Mouse (Mus musculus) heart, postnatal 10 days (tissue): ENCODE measurements at regions not wholly inside any gene's neighbourhood (a gene's known extent, or its start where the extent isn't known, plus 50 kb on each side); places are given as distances from the start of the nearest gene placed in this dataset.
A peak's percentile ranks its signal among the peaks of the same experiment; 100 is the strongest.

Source experiments
- DNase-seq, 2 experiments: peaks; one replicate each; pipeline ENCODE4 v3.0.0; 2021
- intact Hi-C: fragments of 180-260 bp; cut with DNase I; formaldehyde crosslinking; loops from one replicate; pipeline ENCODE4 v1.15.1; 2025

GRCm38 (mm10) chr11:24473368-24474010 lies 395.6 kb downstream of the Bcl11a start:
- peak; percentile 21 to 29 for DNase-seq
- intact Hi-C loops, result no loop called here

DNA sequence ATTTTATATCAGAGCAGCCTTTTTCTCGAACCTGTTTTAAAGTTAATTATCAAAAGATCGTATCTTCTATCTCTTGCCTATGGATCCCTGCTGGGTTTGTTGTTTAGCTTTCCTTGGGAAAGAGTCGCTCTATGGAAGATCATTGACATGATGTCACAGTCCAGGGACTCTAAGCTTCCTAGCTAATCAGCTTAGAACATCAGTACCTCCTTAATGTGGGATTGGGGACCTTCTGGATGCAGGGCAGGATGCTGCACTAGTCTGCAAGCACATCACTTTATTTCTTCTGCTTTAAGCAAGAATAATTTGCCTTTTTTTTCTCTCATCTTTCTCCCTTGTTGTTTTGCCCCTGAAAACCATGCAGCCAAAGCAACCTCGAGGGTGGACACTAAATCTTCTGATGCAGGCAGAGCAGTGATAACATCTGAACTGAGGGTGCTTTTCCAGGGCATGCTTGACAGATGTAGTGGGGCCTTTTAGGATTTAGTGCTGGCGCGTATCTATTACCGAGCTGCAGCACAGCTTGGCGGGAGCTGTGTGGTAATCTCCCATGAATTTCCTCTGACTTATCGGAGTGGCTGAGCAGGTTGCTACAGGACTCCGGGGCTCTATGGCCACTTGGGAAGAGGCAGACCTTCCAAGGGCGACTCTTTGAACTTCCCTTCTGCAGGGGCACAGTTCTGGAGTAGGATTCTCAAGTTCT lies 425.0 kb downstream of the Bcl11a start:
- intact Hi-C loops, result no loop called here
- DNase-seq, result no peak

DNA sequence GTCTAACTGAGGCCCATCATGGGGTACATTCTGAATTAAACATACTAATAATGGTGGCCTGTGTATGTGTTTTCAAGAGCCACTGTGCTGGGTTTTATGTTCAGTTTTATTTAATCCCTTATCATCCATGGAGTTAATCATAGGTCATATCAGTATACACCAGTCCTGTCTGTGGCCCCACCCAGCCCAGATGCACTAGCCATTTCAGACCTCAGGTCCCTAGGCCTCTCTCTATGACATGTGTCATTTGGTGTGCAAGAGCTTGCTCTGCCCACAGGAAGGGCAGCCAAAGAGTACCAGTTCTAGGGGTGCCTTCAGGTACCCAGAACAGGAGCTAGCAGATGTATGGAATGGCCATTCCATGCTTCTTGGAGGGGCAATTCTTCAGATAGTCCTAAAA lies 437.7 kb downstream of the Bcl11a start:
- intact Hi-C loops, result no loop called here
- no peak for DNase-seq

DNA sequence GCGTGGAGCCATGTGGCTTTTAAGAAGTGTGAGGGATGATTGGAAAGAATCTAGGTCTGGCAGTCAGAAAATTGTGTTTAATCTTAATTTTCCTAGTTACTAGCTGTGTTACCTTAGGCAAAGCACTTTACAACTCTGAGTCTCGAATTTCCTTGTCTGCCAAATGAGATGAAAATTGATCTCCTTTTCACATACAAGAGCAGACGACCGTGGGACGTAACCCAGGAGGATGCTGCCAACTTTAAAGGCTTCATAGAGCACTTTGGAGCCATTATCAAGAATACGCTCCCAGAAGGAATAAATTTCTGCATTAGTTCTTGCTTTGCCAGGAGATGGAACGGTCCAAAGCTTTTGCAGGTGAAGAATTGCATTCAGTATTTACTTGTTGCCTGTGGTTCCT lies 457.6 kb downstream of the Bcl11a start:
- DNase-seq, result no peak
- intact Hi-C loops, result no loop called here

- intact Hi-C loops, result no loop called here
- DNase-seq, result no peak
These were observed 459.9 kb downstream of the Bcl11a start for GRCm38 (mm10) chr11:24537721-24538120.

DNA sequence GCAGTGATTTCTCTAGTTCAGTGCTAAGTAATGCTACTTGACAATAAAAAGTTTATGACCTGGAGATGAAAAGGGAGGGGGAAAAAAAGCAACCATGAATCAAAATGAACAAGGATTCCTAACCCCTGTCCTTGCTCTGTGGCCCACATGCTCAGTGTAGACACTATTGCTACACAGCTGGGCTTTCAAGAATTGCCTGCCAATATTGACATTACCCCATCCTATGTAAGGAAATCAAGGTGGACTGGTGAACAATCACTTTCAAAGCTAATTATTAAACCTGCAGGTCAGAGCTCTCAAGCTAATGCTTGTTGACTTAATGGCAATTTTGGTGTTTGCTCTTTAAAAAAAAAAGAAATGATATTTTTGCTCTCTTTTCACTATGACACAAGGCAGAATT lies 491.8 kb downstream of the Bcl11a start:
- DNase-seq, result no peak
- intact Hi-C loops, result no loop called here

- intact Hi-C loops, result no loop called here
- no peak for DNase-seq
These were observed 535.7 kb downstream of the Bcl11a start for GRCm38 (mm10) chr11:24613529-24613928.

GRCm38 (mm10) chr11:24615436-24615835 lies 537.6 kb downstream of the Bcl11a start:
- DNase-seq, result no peak
- intact Hi-C loops, result no loop called here

DNA sequence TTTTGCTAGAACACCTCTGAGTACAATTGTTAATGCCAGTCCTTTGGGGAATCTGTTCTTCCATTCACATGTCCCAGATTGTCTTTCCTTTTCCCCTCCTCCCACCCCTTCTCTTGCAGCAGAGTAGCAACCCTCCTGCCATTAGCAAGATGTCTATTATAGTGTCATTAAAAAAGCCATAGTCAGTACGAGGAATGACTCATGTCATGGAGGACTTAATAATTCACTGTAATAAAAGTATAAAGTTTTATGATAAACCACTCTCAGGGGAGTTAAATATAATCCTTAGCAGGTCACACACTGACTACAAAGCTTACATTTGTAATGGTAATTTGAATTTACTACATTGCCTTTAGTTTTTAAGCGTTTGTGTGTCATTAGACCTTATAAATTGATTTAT lies 540.7 kb downstream of the Bcl11a start:
- intact Hi-C loops, result no loop called here
- no peak for DNase-seq

- intact Hi-C loops, result no loop called here
- DNase-seq, result no peak
These were observed 541.2 kb downstream of the Bcl11a start for GRCm38 (mm10) chr11:24619021-24619420.

- DNase-seq, result no peak
- intact Hi-C loops, result no loop called here
These were observed 550.8 kb downstream of the Bcl11a start for GRCm38 (mm10) chr11:24628619-24629018.

- intact Hi-C loops, result no loop called here
- DNase-seq, result peak; percentile 8 to 13
These were observed 551.6 kb downstream of the Bcl11a start for GRCm38 (mm10) chr11:24629431-24629830.

DNA sequence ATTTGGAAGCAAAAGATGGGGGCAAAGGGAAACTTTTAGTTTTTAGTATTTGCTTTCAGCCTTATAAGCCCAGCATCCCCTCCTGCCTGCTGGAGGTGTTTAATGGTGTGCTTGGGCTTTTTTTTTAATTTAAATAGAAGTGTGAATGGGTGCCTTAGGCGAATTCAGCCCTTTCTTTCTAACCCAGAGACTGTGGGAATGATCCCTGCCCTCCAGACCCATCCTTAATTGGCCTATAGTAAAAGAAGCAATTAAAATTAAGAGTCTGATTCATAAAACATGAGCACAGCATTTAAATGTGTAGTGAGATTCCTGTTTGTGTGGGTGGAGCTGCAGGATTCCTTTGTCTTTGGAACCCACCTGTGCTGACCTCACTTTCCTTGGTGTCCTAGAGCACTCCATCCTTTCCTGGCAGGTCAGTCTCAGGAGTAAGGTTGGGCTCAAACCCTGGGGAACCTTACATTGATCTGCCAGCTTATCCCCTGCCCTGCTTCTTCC lies 552.6 kb downstream of the Bcl11a start:
- intact Hi-C loops, result no loop called here
- no peak for DNase-seq

DNA sequence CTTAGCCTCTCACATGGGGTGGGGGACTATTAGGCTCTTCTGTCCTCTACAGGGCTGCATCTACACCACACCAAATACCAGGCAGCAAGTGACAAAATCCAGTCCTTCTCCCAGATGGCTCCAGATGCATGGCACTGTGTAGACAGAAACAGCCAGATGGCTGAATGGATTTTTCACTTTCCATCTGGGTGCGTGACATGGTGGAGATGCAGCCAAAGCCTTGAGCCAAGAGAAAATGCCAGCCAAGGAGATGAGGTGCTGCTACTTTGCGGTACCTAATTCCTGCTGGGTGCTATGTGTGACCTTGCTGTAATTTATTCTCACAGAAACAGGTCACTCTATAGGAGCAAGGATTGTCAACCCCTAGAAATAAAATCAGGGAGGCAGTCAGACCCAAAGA lies 553.8 kb downstream of the Bcl11a start:
- intact Hi-C loops, result no loop called here
- no peak for DNase-seq

GRCm38 (mm10) chr11:24636716-24637115 lies 558.9 kb downstream of the Bcl11a start:
- no peak for DNase-seq
- intact Hi-C loops, result no loop called here

GRCm38 (mm10) chr11:24643439-24644109 lies 565.7 kb downstream of the Bcl11a start:
- DNase-seq, result no peak
- intact Hi-C loops, result no loop called here

GRCm38 (mm10) chr11:24652852-24653251 lies 575.0 kb downstream of the Bcl11a start:
- intact Hi-C loops, result no loop called here
- no peak for DNase-seq

GRCm38 (mm10) chr11:24664082-24664481 lies 586.2 kb downstream of the Bcl11a start:
- no peak for DNase-seq
- intact Hi-C loops, result no loop called here

- intact Hi-C loops, result no loop called here
- no peak for DNase-seq
These were observed 587.5 kb downstream of the Bcl11a start for GRCm38 (mm10) chr11:24665310-24665709.

- intact Hi-C loops, result loop anchor here (10.0 kb wide), 1 partner anchor 447 kb away; no protein-coding TSS in a partner anchor
- DNase-seq, result no peak
These were observed 593.8 kb downstream of the Bcl11a start for GRCm38 (mm10) chr11:24671662-24672061.
